Mouse (Mus musculus) kidney, postnatal 10 days (tissue): Measurements from ENCODE around the gene Slc12a7.
"Not testable (repeated sequence)": the region's sequence is repeated elsewhere in the genome, so short reads cannot be mapped to it uniquely, and the experiment has no call there.

Experiments
- DNase-seq: peaks from one replicate; pipeline ENCODE4 v3.0.0; 2021; ENCODE audit warnings: mixed read lengths

The Slc12a7 gene

DNA sequence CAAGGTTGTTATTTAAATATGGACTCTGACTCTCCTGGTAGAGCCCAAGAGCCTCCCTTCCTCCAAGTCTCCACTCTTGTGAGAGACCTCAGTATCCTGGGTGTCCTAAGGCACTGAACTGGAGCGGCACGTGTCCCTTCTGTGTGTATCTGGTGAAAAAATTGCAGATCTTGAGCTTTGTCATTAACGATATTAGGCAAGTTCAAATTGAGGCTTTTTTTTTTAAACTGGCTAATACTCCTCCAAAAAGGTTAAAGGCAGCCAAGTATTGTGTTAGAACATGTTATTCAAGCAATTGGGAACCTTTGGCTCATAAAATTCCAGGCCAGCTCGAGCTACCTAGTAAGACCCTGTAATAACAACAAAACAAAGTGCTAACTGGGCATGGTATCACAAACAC is 12.7 kb upstream of the Slc12a7 start:
- no peak for DNase-seq

DNA sequence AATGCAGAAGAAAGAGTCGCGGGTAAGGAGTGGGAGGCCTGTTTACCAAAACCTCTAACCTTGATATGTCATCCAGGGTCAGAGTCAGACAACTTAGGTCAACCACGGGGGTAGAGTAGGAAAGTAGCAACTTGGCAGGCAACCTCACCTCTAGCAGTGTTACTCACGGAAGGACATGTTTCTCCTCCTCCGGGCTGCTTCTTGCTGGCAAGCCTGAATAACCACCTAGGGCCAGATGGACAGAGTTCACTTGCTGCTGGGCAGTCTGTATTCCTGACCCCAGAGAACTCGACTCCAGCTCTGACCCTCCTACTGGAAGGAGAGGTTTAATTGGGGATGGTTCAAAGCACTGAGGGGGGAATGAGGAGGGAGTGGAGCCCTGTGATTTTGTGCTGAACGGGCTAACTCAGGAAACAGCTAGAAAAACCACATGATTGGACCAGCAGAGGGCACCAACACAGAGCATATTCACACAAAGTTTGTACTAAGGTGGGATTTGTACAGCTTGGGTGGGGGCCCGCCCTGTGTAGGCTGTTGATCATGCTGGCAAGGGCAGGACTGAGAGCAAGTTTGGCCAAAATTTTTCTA is 9.7 kb upstream of the Slc12a7 start:
- DNase-seq: peak; percentile 79

DNA sequence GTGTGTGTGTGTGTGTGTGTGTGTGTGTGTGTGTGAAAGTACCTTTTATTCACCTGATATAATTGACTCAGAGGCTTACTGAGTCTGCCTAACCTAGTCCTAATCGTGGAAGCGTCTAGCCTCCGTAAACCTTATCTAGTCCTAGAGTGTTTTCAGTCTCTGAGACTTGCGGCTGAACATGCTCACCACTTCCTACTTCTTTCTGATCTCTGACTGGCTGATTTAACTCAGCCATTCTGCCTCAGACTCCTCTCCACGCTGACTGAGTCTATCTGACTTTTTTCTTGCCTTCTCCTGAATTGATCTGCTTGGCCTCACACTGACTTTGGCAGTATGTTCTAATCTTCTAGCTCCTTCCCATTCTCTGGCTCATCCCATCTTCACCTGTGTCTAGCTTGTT is 7.6 kb upstream of the Slc12a7 start:
- DNase-seq: no peak

DNA sequence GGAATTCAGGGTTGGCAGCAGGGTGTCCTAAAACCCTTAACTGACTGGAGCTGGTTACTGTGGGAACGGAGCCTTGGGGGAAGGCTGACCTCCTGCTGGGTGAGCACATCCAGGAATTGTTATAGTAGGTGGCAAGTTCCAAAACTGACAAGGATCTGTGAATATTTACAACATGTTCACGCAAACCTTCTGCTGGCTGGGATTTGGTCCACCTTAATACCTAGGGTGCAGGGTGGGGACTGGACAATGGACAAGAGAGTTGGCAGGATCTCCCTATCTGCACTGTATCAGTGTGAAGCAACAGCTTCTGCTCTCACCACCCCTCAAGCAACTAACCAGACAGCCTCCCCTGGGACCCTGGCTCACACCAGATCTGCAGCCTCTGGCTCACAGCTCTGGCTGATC is 5.3 kb upstream of the Slc12a7 start:
- peak; percentile 36 for DNase-seq

DNA sequence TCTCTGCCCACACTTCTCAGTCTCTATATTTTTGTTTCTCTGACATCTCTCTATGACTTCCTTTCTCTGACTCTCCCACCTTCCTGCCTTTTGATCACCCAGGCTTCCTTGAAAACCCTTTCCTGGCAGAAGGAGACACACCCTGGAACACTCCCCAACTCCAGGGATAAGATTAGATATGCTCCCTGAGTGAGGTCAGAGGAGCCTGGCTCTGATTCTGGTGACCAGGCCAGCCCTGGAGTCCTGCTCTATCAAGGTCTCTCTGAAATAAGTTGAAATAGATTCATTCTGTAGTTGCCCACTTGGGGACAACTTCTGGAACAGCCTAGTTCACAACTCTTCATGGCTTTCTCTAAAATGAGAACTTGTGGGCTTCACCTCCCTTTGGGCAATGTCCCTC is 4.3 kb upstream of the Slc12a7 start:
- no peak for DNase-seq

DNA sequence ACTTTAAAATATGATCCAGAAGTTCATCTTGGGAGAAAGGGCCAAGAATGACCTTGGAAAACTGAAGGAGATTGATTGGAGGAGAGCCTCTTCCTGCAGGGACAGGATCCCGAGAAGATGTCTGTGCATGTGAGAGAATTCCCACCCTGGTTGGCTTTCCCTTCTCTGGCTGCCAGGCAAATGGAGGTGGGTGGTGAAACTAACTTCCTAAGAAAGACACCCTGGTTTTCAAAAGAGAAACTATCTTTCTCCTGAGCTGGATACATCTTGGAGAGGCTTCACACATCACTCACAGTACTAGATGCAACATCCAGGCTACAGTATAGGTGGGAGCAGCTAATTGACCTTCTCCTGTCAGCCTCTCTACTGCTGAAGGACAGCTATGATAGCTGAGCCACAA is 2.0 kb upstream of the Slc12a7 start:
- no peak for DNase-seq

DNA sequence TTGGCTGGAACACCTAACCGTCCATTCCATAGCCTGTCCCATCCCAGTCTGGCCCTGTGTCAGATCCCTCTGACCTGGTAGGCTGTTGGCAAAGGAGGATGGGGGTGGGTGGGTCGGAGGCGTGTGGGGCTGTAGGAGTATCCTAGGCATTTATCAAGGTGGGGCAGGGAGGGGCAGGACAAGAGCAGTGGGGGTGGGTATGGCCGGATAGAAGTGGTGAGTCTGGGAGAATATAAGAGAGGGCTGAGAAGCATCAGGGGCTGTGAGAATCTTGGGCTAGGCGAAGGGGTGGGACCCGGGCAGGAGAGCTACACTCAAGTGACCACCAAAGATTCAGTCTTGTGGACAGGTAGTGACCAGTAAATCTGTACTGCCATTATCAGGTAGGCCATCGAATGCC is 659 bp upstream of the Slc12a7 start:
- no peak for DNase-seq

DNA sequence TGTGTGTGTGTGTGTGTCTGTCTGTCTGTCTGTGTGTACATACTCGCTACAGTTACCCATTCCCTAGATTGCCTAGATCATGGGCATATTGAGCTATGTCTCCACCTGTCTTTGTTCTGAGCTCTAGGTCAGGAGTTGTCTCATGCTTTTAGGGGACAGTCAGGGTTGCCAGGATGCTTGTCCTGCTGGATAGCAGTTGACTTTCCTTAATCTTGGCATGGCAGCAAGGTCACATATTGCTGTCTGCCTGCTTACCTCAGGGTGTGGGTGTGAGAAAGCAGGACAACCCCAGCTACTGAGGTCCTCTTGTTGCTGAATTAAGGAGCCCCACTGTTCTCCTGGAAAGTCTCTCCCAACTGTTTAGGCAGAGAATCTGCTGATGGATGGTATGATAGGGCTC is 1.5 kb downstream of the Slc12a7 start:
- no peak for DNase-seq

DNA sequence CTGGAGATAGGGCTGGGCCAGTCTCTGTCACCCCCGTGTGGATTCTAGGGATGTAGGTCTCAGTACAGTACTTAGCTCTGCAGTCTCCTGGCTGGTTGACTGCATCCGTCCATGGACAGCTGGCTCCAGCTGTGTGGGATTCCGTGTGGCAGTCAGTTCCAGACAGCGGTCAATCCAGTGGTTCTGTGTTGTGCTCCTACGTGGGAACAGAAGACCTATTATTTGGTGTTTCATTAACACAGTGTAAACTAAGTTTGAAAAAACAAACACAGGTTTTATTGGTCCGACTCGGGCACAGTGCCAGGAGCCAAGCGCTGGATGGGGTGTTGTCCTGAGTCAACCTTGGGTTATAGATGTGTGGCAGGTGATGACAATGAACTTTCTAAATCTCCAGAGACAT is 2.4 kb downstream of the Slc12a7 start:
- peak; percentile 68 for DNase-seq

DNA sequence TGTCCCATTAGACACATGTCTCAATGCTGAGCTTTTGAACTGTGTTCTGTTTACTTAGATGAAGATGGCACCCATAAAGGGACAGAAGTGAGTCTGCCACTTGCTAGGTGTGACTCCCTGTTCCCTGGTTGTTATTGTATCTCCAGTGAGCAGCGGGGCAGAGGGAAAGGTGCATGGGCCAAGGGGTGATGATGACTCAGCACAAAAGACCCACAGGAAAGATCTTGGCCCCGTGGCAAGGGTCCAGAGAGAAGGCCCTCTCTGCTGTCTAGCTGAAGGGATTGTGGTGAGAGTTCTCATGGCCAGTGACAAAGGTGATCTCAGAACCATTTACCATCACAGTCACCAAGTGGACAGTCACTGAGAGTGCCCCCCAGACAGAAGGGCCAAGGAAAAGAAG is 3.0 kb downstream of the Slc12a7 start:
- no peak for DNase-seq

DNA sequence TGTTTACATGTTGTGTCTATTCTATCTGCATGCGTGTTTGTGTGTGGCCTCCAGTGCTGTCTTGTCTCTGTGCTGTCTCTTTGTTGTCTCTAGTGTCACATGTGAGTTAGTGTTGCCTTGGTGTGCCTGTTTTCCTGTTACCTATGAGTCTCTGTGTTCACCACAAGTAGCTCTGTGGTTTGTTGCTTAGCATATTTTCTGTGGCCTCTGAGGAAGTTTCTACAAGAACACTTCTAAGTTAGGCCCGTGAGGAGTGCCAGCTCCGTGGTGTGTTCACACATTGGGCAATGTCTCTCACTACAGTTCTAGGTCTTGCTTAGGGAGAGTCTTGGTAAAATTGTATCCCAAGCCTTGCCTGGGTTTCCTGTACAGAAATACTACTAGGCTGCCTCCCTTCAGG is 4.0 kb downstream of the Slc12a7 start:
- no peak for DNase-seq

DNA sequence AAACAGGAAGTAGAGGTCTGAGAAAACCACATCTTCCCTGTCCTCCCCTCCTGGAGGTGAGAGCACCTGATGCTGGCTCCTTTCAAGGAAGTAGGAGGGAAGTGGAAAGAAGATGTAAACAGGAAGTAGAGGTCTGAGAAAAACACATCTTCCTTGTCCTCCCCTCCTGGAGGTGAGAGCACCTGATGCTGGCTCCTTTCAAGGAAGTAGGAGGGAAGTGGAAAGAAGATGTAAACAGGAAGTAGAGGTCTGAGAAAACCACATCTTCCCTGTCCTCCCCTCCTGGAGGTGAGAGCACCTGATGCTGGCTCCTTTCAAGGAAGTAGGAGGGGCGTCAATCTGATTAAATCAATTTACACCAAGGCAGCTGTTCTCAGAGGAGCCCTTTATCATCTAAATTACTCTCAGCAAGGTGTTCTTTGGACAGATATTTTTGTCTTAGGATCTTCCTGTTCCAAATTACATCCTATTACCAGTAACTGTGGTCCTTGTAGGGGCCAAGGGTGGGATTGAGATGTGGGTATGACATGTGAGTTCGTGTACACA is 7.6 kb downstream of the Slc12a7 start:
- DNase-seq: not testable (repeated sequence)

DNA sequence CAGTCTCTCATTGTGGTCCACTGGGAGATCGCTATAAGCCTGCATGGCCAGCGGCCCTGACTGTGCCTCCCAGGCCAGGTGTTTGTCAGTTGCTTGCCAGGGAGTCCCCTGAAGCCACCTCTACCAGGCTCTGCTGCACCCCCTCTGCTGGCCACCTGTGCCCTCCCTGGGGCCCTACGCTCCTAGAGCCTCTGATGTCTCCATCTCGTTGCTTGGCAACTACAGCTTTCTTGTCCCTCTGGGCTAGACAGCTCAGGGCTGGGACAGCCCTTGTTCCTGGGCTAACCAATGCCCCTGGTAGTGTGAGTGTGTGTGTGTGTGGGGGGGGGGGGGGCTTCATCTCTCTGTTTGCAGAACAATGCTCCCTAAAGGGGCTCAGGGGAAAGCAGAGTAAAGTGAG is 10.1 kb downstream of the Slc12a7 start:
- DNase-seq: no peak

DNA sequence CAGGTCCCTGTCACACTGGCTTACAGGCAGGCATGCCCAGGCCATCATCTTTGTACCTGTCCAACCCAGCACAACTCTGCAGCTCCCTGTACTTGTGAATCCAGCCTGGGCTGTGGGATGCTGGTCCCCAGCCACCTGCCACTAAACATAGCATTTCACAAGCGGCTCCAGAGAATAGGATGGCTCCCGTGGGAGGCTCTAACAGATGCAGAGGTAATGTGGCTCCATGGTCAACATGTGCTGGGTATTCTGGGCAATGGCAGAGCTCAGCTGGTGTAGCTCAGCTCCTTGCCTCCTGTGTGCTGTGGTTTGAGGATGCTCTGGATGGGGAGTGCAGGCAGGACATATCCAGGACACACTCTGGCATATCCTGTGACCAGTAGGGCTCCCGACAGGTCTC is 10.8 kb downstream of the Slc12a7 start:
- no peak for DNase-seq

DNA sequence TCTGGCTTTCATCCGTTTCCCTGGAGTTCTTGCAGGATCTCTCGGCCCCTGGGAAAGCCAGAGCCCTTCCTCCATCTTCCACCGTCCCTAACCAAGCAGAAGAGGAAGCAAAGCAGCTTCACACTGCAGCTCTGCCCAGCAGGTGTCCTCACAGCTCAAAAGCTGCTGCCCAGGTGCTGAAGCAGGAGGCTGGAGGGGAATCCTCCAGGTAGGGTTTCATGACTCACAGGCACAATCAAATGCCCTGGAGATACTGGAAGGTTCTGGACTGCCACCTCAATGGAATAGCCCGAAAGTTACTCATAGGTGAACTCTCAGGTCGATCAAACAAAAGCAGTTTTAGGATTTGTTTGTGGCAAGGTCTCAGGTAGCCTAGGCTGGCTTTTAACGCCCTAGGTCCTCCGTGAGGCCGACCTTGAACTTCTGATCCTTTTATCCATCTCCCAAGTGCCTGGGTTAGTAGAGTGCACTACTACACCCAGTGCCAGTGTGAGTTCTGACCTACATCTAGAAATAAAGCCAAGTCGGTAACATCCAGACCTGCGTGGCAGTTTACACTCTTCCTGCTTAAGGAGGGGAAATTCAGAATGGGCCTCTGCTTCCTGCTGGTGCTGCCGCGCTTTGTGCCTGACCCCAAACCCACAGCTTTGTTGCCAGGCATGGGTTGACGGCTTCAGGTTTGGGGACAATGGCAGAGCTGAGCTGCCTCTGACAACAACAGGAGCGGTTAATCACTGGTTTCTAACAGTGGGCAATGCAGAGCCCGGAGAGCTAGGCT is 16.0 kb downstream of the Slc12a7 start:
- peak; percentile 70 for DNase-seq

DNA sequence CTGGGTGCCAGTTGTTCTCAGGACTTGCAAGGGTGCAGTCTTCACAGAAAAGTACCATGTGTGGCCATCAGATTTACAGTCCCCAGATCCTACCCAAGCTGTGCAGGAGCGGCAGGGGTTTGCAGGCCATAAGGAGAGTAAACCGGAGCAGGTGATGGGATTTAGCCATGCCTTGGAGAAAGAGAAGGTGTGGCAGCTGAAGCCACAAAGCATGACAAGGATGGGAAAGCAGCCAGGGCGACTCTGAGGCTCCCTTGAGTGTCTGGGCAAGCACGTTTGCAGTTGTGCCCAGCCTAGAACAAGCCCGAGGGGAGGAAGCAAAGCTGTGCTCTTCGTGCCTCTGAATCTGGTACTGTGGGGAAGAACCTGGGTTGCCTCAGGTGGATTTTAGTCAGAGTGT is 17.5 kb downstream of the Slc12a7 start:
- DNase-seq: peak; percentile 42

DNA sequence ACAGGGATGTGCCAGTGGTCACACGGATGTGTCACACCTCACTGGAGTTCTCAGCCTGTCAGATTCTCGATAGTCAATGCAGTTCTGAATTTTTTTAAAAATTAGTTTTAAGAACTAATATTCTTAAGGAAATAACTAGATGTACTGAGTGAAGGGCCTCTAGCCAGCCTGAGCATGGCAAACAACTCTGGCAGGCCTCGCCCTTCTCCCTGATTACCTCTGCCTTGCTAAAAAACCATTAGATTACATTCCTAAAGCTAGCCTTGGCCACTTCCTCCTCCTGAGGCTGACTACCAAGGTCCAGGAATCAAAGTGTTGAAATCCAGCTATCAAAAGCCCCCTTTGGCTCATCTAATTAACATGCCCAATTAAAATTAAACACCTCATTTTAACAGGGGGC is 18.4 kb downstream of the Slc12a7 start:
- DNase-seq: no peak

DNA sequence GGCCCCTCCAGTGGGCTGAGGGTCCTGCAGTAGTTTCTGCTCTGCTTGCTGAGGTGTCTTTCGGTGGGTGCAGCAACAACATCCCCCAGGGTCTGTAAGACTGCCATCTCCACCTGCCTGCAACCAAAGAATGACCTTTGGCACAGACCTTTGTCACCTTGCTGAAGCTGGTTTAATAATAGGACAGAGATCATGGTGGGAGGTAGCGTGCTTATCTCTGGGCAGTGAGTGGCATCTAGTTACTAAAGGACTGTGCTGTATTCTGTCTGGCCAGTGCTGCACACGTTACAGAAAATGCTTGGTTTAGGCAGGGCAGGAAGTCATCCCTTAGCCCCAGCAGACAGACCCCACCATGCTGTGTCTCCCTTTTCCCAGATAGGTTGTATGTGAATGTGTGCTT is 22.9 kb downstream of the Slc12a7 start:
- no peak for DNase-seq

DNA sequence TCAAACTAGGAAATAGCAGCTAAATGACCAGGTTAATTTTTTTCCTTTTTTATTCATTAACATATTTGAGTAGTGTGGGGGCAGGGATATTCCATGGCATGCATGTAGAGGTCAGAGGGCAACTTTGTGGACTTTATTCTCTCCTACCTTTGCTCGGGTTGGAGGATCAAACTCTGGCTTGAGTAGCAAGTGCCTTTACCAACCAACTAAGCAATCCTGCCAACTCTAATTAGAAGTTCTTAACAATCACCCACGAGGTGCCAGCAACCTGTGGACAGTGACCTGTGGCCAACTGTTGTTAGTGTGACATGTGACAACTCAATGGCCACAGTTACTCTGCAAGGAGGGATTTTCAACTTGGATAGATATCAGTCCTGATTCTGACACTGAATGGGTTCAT is 24.0 kb downstream of the Slc12a7 start:
- peak; percentile 29 for DNase-seq

DNA sequence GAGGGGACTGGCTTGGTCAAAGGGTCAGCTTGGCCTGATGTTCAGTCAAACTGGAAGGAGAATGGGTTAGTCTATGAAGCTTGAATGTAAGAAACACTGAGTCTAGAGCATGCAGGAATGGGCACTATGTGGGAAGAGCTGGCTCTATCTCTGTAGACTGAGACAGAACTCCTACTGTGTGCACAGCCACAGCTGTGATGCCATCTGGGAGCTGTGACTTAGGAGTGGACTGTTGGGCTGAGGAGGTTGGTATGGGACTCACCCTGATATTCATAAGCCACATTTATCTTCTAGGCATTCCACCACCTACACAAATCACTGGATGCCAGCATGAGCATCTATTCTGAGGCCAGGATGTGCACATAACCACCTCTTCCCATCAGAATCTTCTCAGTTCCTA is 24.5 kb downstream of the Slc12a7 start:
- DNase-seq: no peak

DNA sequence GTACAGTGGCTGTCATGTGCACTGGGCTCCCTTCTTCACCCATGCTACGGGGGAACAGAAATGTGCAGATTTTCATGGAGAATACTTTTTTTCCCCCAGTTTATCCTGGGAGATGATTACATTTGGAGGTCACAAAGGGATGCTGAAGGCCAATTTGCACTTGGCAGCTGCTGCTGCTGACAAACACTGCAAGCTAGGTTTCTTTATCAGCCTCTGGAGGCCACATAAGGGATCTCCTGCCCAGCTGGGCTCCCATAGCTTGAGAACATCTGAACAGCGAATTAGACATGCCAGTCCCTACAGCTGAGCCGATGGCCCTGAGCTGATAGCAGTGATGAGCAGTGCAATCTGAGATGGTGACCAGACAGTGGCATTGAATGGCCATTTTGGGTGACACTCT is 26.7 kb downstream of the Slc12a7 start:
- DNase-seq: no peak

DNA sequence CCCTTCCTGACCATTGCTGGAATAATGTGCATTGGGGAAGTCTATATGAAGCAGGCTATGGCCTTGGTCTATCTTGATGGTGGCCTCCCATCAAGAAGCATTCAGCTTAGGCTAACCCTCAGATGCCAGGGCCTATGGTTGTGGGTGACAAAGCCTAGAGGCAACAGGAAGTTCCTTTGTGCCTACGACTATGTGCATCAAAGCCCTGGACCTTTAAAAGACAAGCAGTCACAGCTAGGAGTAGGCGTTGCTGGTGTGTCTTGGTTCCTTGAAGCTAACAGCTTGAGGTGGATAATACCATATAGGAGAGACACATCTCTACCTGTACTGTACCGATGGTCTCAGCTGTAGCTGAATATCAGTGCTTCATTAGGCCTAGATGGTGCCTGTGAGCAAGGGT is 27.2 kb downstream of the Slc12a7 start:
- DNase-seq: no peak

DNA sequence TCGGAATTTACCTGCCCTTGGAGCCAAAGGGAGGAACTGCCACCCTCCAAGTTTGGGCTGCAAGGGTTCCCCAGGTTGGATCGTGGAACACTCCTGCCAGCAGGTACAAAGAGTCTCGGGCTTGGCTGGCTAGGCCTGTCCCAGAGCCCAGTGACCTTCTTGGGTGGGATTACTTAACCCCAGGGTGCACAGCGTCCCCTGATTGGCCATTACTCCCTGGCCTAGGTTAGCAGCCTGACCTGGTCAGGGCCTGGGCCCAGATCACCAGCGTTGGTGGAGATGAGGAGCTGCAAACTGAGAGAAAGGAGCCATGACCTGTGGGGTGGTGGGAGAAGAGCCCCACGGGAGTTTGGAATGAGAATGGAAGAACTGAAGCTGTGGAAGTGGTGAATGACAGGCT is 30.0 kb downstream of the Slc12a7 start:
- DNase-seq: peak; percentile 29

DNA sequence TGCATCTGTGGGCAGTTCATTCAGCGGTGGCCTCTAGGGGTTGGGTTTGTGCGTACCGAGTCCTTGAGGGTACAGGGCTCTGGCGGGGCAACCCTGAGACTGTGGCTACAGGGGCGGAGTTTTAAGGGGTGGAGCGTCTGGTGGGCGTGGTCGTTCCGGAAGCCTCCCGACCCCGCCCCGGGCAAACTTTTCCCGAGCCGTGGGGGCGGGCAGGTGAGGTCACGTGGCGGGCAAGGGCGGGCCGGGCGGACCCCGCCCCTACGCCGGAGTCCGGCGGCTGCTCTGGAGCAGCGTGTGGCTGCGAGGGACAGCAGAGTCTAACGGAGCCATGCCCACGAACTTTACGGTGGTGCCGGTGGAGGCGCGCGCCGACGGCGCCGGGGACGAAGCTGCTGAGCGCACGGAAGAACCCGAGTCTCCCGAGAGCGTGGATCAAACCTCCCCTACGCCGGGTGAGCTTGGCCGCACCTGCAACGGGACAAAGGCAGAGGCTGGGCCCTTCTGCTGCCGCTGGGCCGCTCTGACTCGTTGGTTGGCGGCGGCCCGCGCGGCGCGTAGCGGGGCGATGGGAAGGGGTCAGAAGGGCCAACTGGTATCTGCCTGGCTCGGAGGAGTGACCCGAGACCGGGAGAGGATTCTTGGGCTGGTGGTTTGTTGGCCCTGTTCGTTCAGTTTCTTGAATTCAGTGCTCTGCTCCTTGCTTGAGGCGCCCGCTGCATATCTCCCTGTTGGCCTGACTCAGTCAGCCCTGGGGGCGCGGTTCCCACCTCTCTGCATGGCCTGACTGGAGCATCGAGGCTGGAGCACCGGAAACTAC is 30.8 kb downstream of the Slc12a7 start:
- DNase-seq: peak; percentile 97
